Mouse (Mus musculus): Measurements from ENCODE around the gene Auts2. TPM values are rescaled to one million over a fixed set of nuclear protein-coding genes. Genes with fewer than 3 reads are reported as not detected.

The Auts2 gene
- total RNA-seq, 2 experiments from 2014 or later, result 20.4 TPM

GRCm38 (mm10) chr5:131537155-131537830 lies 1005.9 kb downstream of the Auts2 start:
- DNase-seq (ENCODE audit: low spot score), result peak; percentile 62

- no peak for DNase-seq (ENCODE audit: low spot score)
These were observed 1007.4 kb downstream of the Auts2 start for GRCm38 (mm10) chr5:131535752-131536151.

DNA sequence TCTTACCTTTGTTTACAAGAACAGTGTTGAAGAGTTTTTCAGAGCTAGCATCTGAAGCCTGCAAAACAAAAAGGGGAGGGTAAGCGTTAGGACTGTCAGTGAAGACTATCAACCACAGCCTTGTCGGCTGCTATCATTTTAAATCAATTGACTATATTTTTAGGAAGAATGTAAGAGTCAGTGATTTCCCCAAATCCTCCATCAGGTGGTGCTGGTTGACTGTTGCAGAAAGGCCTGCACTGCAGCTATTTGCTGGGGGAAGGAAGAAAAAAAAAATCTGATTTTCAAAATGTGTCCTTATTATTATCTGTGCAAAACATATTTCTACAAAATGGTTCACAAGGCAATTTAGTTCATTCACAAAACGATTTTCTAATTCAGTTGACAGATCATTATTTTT lies 1009.3 kb downstream of the Auts2 start:
- peak; percentile 51 for DNase-seq (ENCODE audit: low spot score)

DNA sequence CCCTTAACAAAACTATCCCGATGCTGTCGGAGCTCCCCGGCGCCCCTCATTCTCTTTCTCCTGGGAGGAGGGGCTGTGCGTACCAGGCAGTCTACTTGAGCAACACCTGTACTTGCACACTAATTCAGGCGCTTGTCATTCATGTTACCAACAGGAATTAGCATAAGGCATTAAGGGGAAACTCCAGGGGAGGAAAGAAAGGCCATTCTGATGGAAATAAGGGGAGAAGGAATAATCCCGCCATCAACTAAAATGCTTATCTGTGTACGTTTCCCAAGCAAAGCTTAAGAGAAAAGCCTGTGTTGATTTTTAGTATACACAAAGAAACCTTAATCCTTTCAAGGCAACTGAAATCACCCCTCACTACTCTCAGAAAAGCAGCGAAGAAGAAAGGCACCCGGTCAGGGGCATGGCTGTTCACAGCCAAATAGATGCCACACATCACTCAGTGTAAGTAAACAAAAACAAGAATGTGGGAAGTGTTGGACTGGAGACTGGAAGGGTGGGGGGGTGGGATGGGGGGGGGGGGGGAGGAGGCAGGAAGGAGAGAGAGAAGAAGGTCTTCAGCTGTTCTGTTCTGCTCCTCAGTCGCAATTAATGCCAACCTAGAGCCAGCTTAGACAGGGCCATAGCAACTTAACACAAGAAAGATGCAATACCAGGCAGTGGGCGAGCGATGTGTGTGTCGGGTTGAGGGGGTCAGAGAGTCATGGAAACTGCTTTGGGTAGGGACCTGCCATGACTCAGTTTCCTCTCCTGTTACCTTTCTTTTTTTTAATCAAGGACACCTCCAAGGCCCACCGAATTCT lies 1011.2 kb downstream of the Auts2 start:
- DNase-seq (ENCODE audit: low spot score), result no peak

DNA sequence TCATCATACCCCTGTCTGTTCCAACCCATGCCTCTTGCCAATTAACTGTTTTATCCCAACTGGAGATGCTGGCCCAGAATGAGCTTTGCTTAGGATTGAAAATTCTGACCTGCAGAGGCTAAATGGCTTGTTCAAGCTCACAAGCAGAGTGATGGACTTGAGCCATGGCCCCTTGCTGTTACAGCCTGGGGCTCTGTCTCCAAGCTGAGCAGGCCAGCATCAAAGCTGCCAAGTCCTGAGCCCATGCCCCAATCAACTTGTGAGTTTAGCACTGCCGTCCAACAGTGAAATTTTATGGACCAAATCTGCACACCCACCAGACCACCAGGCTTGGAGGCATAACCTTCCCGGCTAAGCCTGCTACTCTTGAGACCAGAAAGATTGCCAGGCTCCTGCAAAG lies 1012.3 kb downstream of the Auts2 start:
- no peak for DNase-seq (ENCODE audit: low spot score)

DNA sequence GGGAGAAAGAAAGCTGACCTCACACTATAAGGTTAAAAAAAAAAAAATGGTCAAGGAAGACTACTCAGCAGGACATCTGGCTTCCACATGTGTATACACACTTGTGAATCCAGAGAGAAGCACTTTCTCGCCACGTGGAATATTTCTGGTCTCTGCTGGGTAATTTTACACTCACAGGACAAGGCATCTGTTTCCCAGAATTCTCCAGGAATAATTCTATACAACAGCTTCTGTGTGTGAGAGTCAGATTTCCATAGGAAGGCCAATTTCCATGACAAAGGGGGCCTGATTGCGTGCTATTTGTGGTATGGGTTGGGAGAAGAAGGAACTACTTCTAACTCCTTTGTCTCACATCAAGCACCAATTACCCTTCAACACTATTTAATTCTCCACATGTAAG lies 1016.5 kb downstream of the Auts2 start:
- DNase-seq (ENCODE audit: low spot score), result no peak

DNA sequence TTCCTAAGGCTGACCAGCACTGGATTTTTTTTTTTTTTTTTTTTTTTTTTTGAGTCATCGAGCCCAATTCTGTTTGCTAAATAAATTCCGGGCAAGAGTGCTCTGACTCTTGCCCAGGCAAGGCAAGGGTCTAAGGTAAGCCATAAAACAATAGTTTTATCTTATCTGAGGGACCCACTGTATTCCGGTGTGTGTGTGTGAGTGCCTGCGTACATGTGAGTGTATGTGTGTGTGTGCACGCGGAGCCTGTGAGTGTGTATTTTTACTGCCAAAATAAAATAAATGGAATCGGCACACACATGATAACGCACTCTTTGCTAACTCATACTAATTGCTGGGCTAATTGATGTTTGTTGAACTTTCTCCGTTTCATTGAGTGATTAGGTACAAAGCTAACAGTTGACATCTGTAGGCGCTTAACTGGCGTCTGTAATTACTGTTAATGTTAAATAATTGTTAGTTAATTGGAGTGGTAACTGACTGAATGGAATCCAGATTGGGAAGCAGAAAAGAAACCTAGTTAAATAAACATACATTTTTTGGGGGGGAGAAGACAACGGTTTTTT lies 1018.2 kb downstream of the Auts2 start:
- DNase-seq (ENCODE audit: low spot score), result no peak

DNA sequence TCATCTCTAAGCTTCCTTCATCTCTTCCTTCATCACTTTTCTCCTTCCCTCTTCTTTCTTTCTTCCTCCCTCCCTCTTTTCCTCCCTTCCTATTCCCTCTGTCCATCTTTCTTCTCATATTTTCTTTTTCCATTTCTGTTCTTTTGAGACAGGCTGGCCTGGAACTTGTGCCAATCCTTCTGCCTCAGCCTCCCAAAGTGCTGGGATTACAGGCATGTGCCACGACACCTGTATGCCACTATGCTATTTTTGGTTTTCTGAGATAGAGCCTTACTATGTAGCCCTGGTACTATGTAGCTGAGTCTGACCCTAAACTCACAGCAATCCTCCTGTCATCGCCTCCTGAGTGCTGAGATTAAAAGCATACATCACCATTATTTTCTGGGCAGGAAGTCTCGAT lies 1023.6 kb downstream of the Auts2 start:
- no peak for DNase-seq (ENCODE audit: low spot score)

DNA sequence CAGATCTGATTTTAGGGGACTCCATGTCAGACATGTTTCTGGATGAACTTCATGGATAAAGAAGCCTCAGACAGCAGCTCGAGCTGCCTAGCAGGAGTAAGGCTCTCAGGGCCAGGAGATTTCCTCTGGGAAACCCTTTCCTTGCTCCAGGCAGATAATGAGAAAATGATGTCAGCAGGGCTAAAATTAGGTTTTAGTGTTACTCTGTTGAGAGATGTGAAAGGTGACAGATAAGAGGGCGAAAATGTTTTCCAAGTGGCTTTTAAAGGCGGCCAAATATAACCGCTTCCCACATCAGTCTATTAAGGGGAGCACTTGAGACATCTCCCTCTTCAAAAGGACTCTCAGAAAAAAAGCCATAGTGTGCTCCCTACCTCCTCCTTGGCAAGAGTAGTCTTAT lies 1025.5 kb downstream of the Auts2 start:
- DNase-seq (ENCODE audit: low spot score), result peak; percentile 6

- peak; percentile 73 for DNase-seq (ENCODE audit: low spot score)
These were observed 1027.3 kb downstream of the Auts2 start for GRCm38 (mm10) chr5:131515707-131516407.

GRCm38 (mm10) chr5:131513753-131514152 lies 1029.4 kb downstream of the Auts2 start:
- no peak for DNase-seq (ENCODE audit: low spot score)

DNA sequence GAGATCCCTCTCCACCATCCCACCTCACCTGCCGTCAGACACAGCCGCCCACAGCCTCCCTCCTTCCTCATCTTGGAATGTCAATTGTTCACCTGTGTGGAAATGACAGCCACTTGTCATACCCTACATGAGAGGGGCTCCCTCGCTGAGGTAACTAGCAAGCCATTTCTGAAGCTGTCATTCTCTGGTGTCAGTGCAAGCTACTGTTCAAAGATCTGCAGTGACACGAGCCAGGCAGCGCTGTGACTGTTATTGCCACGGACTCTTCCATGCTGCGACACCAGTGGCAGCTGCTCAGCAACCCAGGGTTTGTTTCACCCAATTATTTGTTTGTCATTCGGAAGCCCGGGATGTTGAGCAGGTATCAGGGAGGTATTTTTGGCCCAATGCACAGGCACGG lies 1030.5 kb downstream of the Auts2 start:
- DNase-seq (ENCODE audit: low spot score), result no peak

DNA sequence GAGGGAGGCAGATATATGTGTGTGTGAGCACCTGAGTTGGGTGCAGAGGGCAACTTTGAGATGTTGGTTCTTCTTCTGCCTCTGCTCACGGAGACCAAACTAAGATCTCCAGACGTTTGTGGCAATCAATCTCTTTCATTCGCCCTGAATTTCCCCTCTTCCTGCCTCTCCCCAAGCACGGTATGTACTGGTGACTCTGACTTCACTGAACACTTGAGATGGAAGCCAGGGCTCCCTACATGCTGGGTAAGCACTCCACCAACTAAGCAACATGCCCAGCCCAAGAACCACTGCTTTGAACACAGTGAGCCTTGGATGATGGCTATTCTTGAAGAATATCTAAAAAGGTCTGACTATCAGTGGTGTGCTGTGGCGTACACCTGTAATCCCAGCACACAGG lies 1032.5 kb downstream of the Auts2 start:
- peak; percentile 4 for DNase-seq (ENCODE audit: low spot score)

DNA sequence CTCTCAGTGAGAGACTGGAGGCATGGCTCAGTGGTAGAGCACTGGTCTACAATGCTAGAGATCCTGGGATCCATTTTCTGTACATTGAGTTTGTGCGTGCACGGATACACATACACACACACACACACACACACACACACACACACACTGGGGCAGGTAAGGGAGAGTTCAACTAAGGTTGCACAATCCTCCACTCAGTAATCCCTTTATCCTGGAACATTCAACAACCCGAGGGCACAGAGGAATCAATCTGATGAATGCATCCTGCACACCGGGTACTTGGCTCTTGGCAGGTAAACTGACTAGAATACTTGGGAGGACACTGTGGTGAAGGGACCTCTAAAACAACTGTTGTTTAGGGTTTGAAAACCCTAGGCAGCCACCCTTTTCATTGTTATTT lies 1033.8 kb downstream of the Auts2 start:
- no peak for DNase-seq (ENCODE audit: low spot score)

DNA sequence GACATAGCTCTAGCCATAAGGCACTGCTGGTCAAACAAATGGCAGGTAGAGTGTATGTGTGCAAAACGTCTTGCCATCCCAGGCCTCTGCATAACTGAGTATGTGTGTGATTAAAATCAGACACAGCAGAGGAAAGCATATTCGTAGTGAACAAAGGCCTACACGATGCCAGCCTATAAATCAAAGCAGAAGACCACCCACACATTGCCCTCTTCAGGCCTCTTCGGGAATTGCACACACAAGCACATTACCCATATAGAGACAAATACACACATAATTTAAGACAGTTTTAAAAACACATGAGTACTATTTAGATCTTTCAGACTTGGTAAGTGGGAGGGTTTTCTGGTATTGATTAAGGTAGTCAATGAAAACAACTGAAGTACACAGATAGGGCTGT lies 1044.3 kb downstream of the Auts2 start:
- no peak for DNase-seq (ENCODE audit: low spot score)

DNA sequence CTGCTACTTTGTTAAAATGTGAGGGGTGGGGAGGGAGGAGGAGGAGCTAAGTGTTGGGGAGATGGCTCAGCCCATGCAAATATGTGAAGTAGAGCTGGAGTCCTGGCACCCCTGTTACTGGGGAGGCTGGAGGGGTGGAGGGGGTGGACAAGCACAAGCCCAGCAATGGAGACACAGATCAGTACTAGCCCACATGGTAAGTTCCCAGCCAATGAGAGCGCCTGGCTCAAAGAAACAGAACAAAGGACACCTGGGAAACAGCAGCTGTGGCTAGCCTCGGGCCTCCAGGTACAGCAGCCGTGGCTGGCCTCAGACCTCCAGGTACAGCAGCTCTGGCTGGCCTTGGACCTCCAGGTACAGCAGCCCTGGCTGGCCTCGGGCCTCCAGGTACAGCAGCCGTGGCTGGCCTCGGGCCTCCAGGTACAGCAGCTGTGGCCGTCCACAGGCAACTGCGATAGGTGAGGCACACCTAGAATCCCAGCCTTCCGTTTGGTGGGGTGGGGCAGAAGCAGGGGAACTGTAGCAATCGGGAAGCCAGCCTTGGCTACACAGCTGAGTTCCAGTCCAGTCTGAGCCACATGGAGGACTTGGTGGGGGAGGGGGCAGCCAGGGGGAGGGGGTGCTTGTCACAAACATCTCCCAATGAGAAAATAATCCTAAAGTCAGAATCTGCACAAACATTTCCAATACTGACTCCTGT lies 1046.5 kb downstream of the Auts2 start:
- DNase-seq (ENCODE audit: low spot score), result no peak

- DNase-seq (ENCODE audit: low spot score), result no peak
These were observed 1048.6 kb downstream of the Auts2 start for GRCm38 (mm10) chr5:131494564-131494963.

DNA sequence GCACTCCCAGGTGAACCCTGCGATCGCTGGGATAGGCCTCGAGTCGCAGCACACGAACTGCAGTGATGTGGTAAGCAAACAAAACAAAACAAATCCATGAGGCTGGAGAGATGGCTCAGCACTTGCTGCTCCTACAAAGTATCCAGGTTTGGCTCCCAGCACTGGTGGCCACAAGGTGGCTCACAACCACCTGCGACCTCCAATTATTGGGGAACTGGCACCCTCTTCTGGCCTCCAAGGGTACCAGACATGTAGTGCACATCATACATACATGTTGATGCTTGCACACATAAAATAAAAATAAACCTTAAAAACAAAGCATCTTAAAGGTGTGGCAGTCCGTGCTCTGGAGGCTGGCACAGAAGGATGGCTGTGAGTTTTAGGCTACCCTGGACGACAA lies 1050.6 kb downstream of the Auts2 start:
- no peak for DNase-seq (ENCODE audit: low spot score)

DNA sequence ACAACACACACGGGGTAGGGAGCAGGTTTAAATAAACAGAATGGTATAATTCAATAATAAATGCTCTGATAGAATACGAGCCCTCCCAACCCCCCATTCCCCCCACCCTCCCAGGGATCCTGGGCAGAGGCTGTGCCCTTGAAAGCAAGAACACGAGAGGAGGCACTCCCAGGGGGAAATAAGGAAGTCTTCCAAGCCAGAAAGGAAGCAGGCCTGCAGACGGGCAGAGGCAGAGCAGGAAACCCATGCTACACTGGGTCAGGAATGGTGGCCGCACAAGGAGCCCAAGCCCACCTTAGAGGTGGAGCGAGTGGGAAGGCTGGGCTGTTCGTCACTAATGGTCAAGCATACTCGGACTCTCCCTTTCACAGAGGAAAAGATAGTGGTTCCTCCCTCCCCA lies 1051.3 kb downstream of the Auts2 start:
- no peak for DNase-seq (ENCODE audit: low spot score)

DNA sequence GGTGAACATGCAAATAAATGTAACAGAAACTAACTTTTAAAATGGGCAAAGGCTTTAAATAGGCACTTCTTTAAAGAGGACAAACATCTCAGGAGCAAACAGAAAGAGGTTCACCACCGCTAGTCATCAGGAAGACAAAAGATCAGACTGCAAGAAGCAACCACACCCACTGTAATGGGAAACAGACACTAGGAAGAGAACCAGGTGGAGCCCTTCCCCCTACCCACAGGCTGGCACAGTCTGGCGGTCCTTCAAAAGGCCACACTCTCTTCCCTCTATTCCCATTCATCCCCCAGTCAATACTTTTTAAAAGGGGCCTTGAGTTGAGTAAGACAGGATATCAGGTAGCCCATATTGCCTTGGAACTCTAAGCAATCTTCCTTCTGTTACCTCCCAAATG lies 1052.3 kb downstream of the Auts2 start:
- DNase-seq (ENCODE audit: low spot score), result no peak

DNA sequence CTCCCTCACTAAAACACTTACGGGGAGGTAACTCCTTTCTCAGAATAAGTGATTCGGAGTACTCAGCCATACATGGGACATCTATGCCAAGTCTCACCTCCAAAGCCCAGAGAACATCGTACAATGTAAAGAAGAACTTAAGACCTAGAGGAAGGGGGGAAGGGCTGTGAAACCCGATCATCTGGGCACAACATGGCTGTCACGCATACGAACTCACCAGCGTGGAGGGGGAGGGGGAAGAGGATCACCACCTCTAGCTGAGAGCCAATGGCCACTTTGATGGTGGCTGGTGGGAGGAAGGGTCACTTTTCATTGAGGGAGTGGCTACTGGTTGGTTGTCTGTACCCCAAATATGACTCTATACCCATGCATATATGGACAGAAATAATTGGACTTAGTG lies 1053.3 kb downstream of the Auts2 start:
- no peak for DNase-seq (ENCODE audit: low spot score)

DNA sequence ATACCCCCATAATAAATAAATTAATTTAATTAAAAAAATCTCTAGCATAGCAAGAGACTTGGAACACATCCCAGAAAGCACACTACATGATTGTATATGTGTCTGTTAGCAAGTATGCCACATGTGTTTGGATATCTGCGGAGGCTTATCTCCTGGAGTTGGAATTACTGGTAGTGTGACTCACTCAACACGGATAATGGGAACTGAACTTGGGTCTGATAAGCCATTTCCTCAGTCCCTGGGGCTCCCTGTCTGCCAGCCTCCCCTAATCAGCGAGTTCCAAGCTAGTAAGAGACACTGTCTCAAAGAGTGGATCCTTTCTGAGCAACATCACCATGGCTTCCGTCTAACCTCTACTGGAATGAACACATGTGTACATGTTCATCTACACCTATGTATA lies 1056.6 kb downstream of the Auts2 start:
- no peak for DNase-seq (ENCODE audit: low spot score)
